ENCODE assay signal across 8 mouse cellular contexts in genomic region chr11:97800691-97801408, GRCm38 (mm10). TPM values are rescaled to one million over a fixed set of nuclear protein-coding genes. Genes with fewer than 3 reads are reported as not detected.
A peak's percentile ranks its signal among the peaks of the same experiment; 100 is the strongest.
DNase-seq lines count a peak whose midpoint lies in the region; ATAC-seq lines count a peak whose summit lies in the region.

No protein-coding gene starts in this region.

- DNase-seq in heart, embryonic 10.5 days (ENCODE audit: low spot score): no peak
- DNase-seq in heart, adult 8-10 months (ENCODE audit: low spot score): no peak
- DNase-seq in embryo, embryonic 9.5 days (ENCODE audit: extremely low spot score): peak; percentile 20
- DNase-seq in liver, embryonic 13.5 days: no peak
- DNase-seq in spleen, adult 12 weeks (ENCODE audit: low spot score): no peak
- no peak for DNase-seq in spleen, adult 18-20 months

- ATAC-seq in hindbrain, embryonic 15.5 days (ENCODE audit: low FRiP score, low read depth): no peak
- ATAC-seq in liver, embryonic 13.5 days (ENCODE audit: low read depth): no peak
- no peak for ATAC-seq in stomach, embryonic 14.5 days (ENCODE audit: insufficient number of reproducible peaks, insufficient read depth, low FRiP score, low read depth)

- peaks cover 55% of the 10 kb centered on the region for H3K4me1 ChIP-seq in heart, embryonic 10.5 days
- peaks cover 54% of the 10 kb centered on the region for H3K4me1 ChIP-seq in hindbrain, embryonic 15.5 days (replicated peaks)
- peaks cover 80% of the 10 kb centered on the region for H3K4me1 ChIP-seq in liver, embryonic 13.5 days (replicated peaks)
- peaks cover 43% of the 10 kb centered on the region for H3K4me1 ChIP-seq in stomach, embryonic 14.5 days (ENCODE audit: control insufficient read depth, insufficient read depth, low read length)

- no peaks in the 10 kb centered on the region for H3K9me3 ChIP-seq in heart, embryonic 10.5 days
- no peaks in the 10 kb centered on the region for H3K9me3 ChIP-seq in hindbrain, embryonic 15.5 days
- H3K9me3 ChIP-seq in liver, embryonic 13.5 days (replicated peaks): no peaks in the 10 kb centered on the region
- no peaks in the 10 kb centered on the region for H3K9me3 ChIP-seq in stomach, embryonic 14.5 days (ENCODE audit: control insufficient read depth, low read depth, low read length)

- peak overlapping the region; percentile 83 for H3K4me2 ChIP-seq in hindbrain, embryonic 15.5 days
- peak overlapping the region; percentile 96 for H3K4me2 ChIP-seq in liver, embryonic 13.5 days
- H3K4me2 ChIP-seq in stomach, embryonic 14.5 days (replicated peaks; ENCODE audit: low read depth, low read length): peak overlapping the region; percentile 89

- peak overlapping the region; percentile 97 for H3K9ac ChIP-seq in hindbrain, embryonic 15.5 days
- peak overlapping the region; percentile 81 for H3K9ac ChIP-seq in liver, embryonic 13.5 days
- peak overlapping the region; percentile 86 for H3K9ac ChIP-seq in stomach, embryonic 14.5 days (replicated peaks; ENCODE audit: low read depth, low read length)

- H3K27ac ChIP-seq in heart, embryonic 10.5 days: peak overlapping the region; percentile 97
- H3K27ac ChIP-seq in hindbrain, embryonic 15.5 days (replicated peaks): peak overlapping the region; percentile 97
- H3K27ac ChIP-seq in liver, embryonic 13.5 days: peak overlapping the region; percentile 89
- H3K27ac ChIP-seq in stomach, embryonic 14.5 days (ENCODE audit: low read length): peak overlapping the region; percentile 97

- peak overlapping the region; percentile 97 for H3K4me3 ChIP-seq in heart, embryonic 10.5 days
- H3K4me3 ChIP-seq in hindbrain, embryonic 15.5 days: peak overlapping the region; percentile 94
- H3K4me3 ChIP-seq in liver, embryonic 13.5 days (replicated peaks): peak overlapping the region; percentile 77
- peak overlapping the region; percentile 86 for H3K4me3 ChIP-seq in stomach, embryonic 14.5 days (ENCODE audit: low read depth, low read length)

- H3K27me3 ChIP-seq in heart, embryonic 10.5 days (ENCODE audit: insufficient read depth, poor library complexity, severe bottlenecking): no peaks in the 10 kb centered on the region
- no peaks in the 10 kb centered on the region for H3K27me3 ChIP-seq in hindbrain, embryonic 15.5 days
- H3K27me3 ChIP-seq in liver, embryonic 13.5 days: 0 out of 2 replicates have a peak, but pooled peaks cover 7% of the 10 kb centered on the region
- H3K27me3 ChIP-seq in stomach, embryonic 14.5 days (ENCODE audit: control insufficient read depth, insufficient read depth, low read length): no peaks in the 10 kb centered on the region

- no peaks in the 10 kb centered on the region for H3K36me3 ChIP-seq in heart, embryonic 10.5 days
- no peaks in the 10 kb centered on the region for H3K36me3 ChIP-seq in hindbrain, embryonic 15.5 days
- no peaks in the 10 kb centered on the region for H3K36me3 ChIP-seq in liver, embryonic 13.5 days
- H3K36me3 ChIP-seq in stomach, embryonic 14.5 days (ENCODE audit: control insufficient read depth, insufficient read depth, low read length): no peaks in the 10 kb centered on the region

- WGBS in heart, embryonic 10.5 days: 6% methylated on average over 17 of the region's 17 CpGs
- 9% methylated on average over 17 of the region's 17 CpGs for WGBS in hindbrain, embryonic 15.5 days
- WGBS in liver, embryonic 13.5 days (ENCODE audit: insufficient replicate concordance): 9% methylated on average over 17 of the region's 17 CpGs
- WGBS in stomach, embryonic 14.5 days: 2% methylated on average over 17 of the region's 17 CpGs

RNA-seq across cellular contexts. Expression of gene Lasp1, which starts 2.0 kb away (rescaled TPM):
- polyA plus RNA-seq in heart, embryonic 10.5 days (2016; fragmentation: Nextera tagmentation; extraction: Ambion mirVana): 50.8 and 65.1 TPM in 2 replicates
- total RNA-seq in heart, adult 8-10 months (2022): 10 to 100 TPM; 20.1 to 32.0 (median 25.8) TPM
- 152 and 173 TPM in 2 replicates for polyA plus RNA-seq in hindbrain, embryonic 15.5 days (2015; fragmentation: Nextera tagmentation; extraction: Ambion mirVana)
- 27.5 and 31.2 TPM in 2 replicates for polyA plus RNA-seq in liver, embryonic 13.5 days (2015; fragmentation: Nextera tagmentation; extraction: Ambion mirVana)
- 73.2 and 82.0 TPM in 2 replicates for polyA plus RNA-seq in stomach, embryonic 14.5 days (2014; fragmentation: Nextera tagmentation; extraction: Ambion mirVana)

RNA-seq across cellular contexts. Expression of gene Rpl23, which starts 18.6 kb away (rescaled TPM):
- polyA plus RNA-seq in heart, embryonic 10.5 days (2016; fragmentation: Nextera tagmentation; extraction: Ambion mirVana): 387 and 414 TPM in 2 replicates
- 100 to 1,000 TPM; 425 to 610 (median 521) TPM for total RNA-seq in heart, adult 8-10 months (2022)
- polyA plus RNA-seq in hindbrain, embryonic 15.5 days (2015; fragmentation: Nextera tagmentation; extraction: Ambion mirVana): 296 and 312 TPM in 2 replicates
- polyA plus RNA-seq in liver, embryonic 13.5 days (2015; fragmentation: Nextera tagmentation; extraction: Ambion mirVana): 436 and 468 TPM in 2 replicates
- 774 and 780 TPM in 2 replicates for polyA plus RNA-seq in stomach, embryonic 14.5 days (2014; fragmentation: Nextera tagmentation; extraction: Ambion mirVana)

RNA-seq across cellular contexts. Expression of gene 1700001P01Rik, which starts 25.1 kb away (rescaled TPM):
- 0.30 TPM in 1 of 2 replicates, not detected in the other for polyA plus RNA-seq in heart, embryonic 10.5 days (2016; fragmentation: Nextera tagmentation; extraction: Ambion mirVana)
- not detected for total RNA-seq in heart, adult 8-10 months (2022)
- 0.26 and 0.28 TPM in 2 replicates for polyA plus RNA-seq in hindbrain, embryonic 15.5 days (2015; fragmentation: Nextera tagmentation; extraction: Ambion mirVana)
- 0.19 and 0.22 TPM in 2 replicates for polyA plus RNA-seq in liver, embryonic 13.5 days (2015; fragmentation: Nextera tagmentation; extraction: Ambion mirVana)
- polyA plus RNA-seq in stomach, embryonic 14.5 days (2014; fragmentation: Nextera tagmentation; extraction: Ambion mirVana): 0.43 and 0.59 TPM in 2 replicates

RNA-seq across cellular contexts. Expression of gene Cwc25, which starts 34.5 kb away (rescaled TPM):
- 11.6 and 17.0 TPM in 2 replicates for polyA plus RNA-seq in heart, embryonic 10.5 days (2016; fragmentation: Nextera tagmentation; extraction: Ambion mirVana)
- total RNA-seq in heart, adult 8-10 months (2022): 1 to 10 TPM; 6.1 to 7.1 (median 6.3) TPM
- polyA plus RNA-seq in hindbrain, embryonic 15.5 days (2015; fragmentation: Nextera tagmentation; extraction: Ambion mirVana): 14.9 and 16.2 TPM in 2 replicates
- polyA plus RNA-seq in liver, embryonic 13.5 days (2015; fragmentation: Nextera tagmentation; extraction: Ambion mirVana): 7.0 and 7.7 TPM in 2 replicates
- 14.2 and 16.8 TPM in 2 replicates for polyA plus RNA-seq in stomach, embryonic 14.5 days (2014; fragmentation: Nextera tagmentation; extraction: Ambion mirVana)

RNA-seq across cellular contexts. Expression of gene B230217C12Rik, which starts 39.7 kb away (rescaled TPM):
- 9.2 and 9.6 TPM in 2 replicates for polyA plus RNA-seq in heart, embryonic 10.5 days (2016; fragmentation: Nextera tagmentation; extraction: Ambion mirVana)
- total RNA-seq in heart, adult 8-10 months (2022): 1 to 10 TPM in 1 of 4 experiments, under 1 TPM in 3; 0.22 to 1.7 (median 0.51) TPM
- 32.4 and 38.8 TPM in 2 replicates for polyA plus RNA-seq in hindbrain, embryonic 15.5 days (2015; fragmentation: Nextera tagmentation; extraction: Ambion mirVana)
- 0.85 and 1.3 TPM in 2 replicates for polyA plus RNA-seq in liver, embryonic 13.5 days (2015; fragmentation: Nextera tagmentation; extraction: Ambion mirVana)
- 6.4 and 8.3 TPM in 2 replicates for polyA plus RNA-seq in stomach, embryonic 14.5 days (2014; fragmentation: Nextera tagmentation; extraction: Ambion mirVana)
